Mouse (Mus musculus) telencephalon, adult 2 months (tissue): ENCODE results near the gene Sppl3.
A peak's percentile ranks its signal among the peaks of the same experiment; 100 is the strongest.

ENCODE experiments used
- DNase-seq: peaks from one replicate; pipeline ENCODE4 v3.0.0-alpha.2; 2011; ENCODE audit warnings: low read depth, low spot score

Gene Sppl3

DNA sequence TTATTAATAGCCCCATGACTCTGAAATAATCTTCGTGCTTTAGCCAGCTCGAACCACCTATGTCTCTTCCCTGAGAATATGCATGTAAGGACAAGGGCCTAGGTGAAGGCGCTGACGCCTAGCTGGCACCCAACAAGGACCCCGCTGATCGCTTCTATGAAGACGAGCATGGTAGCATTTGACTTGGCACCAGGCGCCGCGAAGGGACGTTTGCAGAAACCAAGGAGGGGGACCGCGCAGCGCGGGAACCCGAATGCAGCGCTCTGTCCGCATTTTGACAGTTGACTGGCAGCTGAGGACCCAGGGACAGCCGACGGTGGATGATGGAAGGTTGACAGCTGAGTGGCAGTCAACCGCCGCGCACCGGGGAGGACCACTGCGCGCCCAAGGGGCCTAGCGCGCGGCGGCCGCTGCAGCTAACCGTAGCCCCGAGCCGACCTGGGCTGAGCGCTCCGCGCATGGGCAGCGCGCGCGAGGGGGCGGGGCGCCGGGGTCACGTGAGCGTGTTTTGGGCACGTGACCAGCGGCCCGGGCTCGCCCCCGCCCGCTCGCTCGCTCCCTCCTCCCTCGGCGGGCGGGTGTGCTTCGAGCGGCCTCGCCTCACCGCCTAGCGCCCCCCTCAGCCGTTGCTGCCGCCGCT, at the start of gene Sppl3:
Sppl3 (plus strand) TSS at position 561 of the 640 bp plus-strand sequence.
- DNase-seq: peak; percentile 57

DNA sequence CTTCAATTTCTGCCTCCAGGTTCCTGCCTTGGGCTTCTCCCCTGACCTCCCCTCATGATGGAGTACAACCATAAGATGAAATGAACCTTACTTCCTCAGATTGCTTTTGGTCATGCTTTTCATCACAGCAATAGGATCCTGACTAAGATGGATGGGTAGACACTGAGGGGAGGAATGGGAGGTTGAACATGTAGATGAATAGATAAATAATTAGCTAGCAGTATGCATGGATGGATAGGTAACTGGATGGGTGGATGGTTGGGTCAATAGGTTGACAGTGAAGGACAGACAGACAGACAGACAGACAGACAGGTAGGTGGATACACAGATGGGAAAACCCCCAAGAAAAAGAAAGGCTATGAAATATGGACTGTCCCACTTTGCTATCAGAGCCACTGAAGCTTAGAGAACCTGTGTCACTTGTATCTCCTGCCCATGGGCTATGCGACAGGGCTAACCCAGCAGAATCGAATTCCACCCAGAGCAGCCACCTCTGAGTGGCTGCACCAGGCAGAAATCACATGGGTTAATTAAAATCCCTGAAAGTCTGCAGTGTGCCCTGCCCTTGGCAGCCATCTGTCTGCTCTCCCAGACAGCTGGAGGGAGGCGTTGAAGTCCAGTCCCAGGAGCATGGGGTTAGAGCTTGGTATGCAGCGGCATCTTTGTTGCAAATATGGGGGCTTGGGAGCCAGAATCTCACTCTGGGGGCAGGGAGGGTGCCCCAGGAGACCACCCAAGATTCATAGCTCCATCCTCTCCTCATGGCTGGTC, 49.2 kb upstream of the Sppl3 start:
- DNase-seq: no peak

DNA sequence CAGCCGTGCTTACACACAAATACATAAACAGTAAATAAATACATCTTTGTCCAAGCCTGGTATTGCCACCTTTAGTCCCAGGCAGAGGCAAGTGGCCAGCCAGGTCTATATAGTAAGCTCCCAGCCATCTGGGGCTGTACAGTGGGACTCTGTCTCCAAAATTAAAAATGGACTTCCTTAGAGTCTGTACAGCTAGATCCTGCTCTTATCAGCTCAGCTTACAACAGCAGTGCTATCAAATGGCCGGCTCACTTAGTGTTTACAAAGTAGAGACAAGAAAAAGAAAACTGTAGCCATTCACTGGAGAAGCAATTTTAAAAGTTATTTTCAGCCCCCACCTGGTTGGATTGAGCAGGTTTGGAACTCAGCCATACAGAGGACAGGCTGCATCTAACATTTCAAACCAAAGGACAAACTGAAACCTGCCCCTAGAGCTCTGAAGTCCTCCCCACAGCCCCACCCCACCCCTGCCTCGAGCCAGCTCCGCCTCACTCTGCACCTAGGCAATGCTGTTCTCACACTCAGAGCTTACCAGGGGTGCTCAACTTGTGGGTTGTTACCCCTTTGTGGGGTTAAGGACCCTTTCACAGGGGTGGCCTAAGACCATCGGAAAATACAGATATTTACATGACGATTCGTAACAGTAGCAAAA, 46.5 kb upstream of the Sppl3 start:
- DNase-seq: no peak

DNA sequence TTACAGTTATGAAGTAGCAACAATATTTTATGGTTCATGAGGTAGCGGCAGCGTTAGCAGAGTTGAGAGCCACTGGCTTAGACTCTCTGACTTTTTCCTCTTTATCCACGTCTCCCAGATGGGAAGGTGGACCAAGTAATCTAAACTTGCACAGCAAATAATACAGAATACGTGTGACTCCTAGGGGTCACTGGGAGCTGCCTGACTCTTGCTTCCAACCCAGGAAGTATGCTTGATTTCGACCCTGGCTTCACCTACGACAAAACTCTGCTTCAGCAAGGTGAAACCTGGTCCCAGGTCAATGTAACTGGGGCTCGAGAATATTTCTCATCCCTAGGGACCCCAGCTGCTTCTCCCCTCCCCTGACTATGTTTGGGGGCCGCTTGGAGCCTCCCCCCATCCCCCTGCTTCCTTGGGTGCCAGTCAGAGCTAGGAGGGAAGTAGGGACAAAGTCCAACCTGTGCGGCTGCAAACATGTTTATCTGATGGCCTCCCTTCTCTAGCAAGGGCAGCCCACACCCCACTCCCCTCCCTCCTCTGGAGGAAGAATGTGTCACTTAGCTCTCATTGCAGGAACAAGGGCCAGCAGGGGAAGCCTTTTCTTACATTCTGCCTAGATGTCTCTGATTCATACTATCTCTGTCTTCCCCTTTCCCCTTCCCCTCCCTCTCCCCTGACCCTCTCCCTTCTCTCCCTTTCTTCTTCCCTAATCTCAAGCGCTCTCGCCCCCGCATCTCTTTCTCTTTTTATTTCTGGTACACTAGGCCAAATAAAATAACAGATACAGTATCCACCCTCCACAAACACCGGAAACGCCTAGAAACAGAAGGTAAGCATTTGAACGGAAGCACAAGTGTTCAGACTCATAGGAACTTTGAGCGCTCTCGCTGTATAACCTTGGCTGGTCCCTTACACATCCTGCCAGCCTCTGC, 45.7 kb upstream of the Sppl3 start:
- DNase-seq: no peak

DNA sequence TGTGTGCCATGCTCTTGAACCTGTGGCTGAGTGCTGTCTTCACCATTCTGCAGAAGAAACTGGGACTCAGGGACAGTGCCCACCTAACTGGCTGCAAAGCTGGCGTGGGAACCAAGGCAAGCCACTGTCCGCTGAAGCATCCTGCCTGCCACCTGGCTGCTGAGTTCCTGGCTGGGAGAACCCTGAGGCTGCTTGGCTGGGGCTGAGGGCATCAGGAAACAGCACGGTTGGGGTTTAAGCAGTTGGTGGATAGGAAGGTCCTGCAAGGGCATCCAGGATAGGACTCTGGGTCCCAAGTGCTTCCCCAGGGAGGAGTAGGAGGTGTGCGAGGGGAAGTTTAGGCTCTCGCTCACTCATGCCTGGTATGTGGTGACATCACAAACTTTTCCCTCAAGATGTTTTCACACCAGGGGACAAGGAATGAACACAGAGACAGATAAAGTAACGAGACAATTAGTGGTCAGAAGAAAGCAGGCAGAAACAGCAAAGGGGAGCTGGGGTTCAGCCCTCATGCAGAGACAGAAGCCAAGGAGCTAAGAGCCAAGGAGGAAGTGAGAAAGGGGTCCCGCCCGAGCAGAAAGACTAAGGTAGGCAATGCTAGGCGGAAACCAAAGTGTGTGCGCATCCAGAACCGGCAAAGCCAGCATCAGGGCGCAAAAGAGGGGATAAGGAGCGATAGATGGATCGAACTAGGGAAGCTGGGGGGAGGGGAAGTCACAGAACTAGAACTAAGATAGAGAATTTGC, 43.2 kb upstream of the Sppl3 start:
- no peak for DNase-seq

DNA sequence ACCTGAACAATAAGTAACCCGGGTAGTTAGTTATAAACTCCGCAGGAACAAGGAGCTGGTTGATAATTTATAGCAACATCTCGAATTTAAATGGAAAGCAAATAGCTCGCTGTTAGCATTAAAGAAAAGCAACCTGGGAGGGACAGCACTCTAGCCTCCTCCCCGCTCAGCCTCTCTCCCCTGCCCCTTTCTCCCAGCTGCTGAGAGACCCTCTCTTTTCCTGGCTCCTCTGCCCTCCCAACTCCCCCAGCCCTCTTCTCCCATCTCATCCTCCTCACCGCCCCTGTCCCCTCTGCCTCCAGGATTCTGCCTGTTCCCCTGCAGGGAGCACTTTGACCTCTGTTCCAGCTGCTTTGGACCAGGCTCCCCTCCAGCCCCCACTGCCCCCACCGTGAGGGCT, 42.3 kb upstream of the Sppl3 start:
- no peak for DNase-seq

DNA sequence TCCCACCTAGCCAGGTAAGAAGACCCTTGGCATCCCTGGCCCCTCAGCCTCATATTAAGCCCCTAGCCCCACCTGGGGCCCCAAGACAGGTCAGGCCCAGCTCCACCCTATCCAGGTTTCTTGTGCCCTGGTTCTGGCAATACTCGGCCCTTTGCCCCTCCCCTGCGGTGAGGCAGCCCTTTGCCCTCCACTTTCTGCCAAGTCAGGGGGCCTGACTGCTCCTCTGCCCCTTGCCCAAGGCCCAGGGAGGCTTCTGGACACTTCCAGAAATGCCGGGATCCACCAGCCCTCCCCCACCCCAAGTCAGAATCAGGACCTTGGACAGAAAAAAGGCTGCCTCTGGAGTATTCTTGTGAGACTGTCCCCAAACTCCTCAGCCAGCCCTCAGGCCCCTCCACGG, 41.9 kb upstream of the Sppl3 start:
- no peak for DNase-seq

DNA sequence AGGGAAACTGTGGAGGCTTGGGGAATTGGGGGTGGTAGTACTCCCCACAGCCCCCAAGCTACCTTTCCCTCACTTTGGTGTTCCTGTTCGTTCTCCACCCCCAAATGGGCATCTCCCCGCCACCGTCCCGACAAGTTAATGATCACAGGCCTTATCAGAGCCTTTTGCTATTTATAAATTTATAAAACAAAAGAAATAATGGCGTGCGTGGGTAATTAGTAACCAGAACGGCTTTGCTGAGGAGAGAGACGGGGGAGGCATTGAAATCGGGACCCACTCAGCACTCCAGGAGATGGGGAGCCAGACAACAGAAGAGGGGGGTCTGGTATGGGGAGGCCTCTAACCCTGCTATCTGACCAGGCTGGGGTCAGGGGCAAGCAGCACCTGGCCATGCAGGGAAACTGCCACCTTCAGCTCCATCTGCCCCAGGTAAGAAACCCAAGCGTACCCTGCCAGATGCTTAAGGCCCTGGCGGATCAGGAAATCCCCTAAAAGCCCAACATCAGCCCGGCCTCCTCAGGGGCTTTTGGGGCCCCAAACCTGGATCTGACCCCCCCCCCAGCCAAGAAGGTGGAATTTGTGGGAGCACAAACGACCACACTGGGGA, 41.2 kb upstream of the Sppl3 start:
- no peak for DNase-seq

DNA sequence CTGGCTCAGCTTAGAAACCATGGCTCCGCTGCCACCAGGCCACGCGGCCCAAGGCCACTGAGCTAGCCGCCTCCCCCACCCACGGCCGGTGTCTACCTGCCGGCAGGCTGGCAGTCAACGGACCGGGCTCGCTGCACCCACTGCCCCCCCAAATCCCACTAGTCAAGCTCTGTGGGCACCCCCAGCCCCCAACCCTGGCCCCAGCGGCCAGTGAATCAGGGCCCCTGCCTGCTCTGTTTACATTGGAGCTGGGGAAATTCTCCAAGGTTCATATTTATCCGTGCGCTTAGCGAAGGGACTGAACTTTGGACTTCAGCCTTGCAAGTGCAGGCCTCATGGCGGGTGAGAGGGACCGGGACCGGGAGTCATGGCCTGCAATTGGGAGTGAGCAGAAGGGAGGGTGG, 40.1 kb upstream of the Sppl3 start, which contains the start of gene Hnf1a:
Hnf1a (minus strand) TSS at position 271 of the 404 bp plus-strand sequence.
- DNase-seq: no peak

DNA sequence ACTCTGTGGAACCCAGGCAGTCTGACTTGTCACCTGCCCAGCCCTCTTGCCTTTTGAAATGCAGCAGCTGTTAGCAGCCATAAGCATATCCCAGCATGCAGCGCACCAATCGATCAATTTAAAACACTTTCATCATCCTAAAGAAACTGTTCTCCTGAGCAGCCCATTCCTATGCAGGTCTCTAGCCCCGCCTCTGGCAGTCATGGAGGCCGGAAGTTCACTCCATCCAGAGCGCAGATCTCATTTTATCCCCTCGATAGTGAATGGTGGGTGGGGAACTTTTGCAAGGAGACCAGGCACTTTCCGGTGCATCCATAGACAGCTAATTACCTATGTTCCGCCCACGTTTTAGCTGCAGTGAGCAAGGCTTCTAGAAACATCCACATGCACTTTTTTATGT, 38.7 kb upstream of the Sppl3 start:
- no peak for DNase-seq

DNA sequence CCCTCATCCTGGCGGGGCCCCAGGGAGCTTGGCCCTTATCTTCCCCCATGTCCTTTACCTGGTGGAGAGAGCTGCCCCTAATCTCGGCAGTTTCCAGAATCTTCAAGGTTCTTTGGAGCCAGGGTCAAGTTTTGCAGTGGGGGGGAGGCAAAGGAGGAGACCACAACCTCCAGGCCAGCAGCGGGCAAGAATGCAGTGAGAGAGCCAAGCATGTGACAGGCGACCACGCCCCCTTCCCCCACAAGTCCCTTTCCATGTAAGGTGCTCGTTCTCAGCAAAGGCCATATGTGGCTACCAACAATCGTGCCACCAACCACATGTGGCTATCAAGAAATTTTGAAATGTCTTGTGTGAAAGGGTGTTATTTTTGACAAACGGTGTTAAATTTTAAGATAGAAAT, 37.8 kb upstream of the Sppl3 start:
- DNase-seq: no peak

DNA sequence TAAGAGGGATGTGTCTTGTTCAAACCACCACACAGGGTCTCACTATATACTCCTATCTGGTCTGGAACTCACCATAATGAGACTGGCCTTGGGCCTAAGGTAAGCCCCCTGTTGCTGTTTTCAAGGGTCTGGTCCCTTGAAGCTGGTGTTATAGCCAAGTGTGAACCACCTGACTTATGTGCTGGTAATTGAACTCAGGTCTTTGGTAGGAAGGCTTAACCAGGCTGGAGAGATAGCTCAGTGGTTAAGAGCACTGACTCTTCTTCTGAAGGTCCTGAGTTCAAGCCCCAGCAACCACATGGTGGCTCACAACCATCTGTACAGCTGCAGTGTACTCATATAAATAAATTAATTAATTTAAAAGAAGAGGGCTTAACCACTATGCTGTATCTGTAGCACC, 34.0 kb upstream of the Sppl3 start:
- no peak for DNase-seq

DNA sequence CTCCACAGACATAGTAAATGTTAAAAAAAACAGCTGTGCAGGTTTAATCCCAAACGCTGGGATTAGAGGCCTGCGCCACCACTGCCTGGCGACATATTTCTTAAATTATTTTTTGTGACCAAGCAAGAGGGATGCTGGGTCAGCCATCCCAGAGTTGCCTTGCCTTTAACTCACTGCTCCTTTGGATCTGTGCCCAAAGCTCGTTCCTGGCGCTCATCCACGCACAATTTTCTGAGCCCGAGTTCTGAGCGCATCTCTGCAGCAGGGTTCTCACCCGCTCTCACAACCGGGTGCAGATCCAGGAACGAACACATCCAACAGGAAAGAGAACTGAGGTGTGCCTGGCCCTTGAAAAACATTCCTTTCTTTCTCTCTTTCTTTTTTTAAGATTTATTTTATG, 32.5 kb upstream of the Sppl3 start:
- no peak for DNase-seq

DNA sequence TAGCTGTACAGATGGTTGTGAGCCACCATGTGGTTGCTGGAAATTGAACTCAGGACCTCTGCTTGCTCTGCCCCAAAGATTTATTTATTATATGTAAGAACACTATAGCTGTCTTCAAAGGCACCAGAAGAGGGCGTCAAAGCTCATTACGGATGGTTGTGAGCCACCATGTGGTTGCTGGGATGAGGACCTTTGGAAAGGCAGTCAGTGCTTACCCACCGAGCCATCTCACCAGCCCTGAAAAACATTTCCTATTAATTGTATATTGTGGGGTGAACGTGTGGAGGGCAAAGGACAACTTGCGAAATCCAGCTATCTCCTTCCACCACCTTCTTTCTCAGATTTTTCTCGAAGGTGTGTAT, 32.1 kb upstream of the Sppl3 start:
- peak; percentile 29 for DNase-seq

DNA sequence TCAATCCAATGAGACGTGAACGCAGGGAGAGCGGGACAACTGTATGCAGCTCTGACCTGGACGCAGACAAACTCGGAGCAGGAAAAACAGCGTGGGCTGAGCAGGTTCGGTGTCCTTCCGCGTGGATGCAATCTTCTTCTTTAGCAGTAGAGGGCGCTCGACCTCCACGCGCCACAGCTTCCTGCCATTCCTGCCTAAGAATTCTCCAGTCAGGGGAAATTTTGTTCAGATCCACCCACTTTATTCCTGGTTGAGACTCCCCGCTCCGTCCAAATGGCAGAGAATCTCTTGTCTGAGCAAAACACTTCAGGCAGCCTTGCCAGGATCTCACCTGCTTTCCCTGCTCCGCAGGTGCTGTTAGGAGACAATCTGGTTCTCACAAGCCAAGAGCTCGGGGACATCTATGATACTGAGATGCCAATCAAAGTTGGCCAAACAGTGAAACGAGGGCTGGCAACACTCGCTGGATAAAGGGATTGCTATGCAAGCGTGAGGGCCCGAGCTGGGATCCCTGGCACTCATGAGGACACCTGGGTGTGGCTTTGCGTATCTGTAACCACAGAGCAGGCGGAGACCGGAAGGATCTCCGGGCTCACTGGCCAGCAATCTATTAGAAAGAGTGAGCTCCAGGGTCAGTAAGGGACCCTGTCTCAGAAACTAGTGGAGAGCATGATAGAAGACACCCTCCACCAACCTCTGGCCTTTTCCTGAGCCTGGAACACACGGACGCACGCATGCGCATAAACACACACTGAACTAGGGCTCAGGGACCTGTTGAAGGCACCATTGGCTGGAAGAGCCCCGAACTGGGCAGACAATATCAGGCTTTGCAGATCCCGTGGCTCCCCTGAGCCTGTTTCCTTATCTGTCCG, 31.5 kb upstream of the Sppl3 start:
- DNase-seq: peak; percentile 45

DNA sequence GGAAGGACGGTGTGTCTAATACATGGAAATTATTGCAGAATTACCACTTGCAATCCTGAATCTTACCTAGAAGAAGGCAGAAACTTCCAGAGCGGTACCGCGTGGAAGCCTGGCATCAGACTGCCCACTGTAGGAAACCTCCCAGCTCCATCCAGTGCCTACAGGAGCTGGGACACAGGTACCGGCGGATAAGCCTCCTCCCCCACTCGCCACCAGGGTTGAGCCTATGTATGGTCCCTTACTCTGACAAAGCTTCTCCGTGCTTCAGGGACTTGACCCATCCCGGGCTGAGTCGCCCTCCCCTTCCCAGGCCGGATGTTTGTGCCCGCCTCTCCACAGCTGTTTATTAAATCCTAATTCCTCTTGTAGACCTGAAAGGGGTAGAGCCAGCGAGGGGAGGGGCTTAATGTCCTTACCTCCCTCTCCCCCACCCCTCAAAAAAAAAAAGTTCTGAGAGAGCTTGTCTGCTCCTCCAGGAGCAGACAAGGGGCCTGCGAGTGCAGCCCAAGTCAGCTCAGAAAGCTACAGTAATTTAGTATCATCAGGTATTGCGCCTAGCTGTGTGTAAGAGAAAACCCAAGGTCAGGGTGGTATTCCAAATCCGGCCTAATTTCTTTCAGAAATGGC, 30.7 kb upstream of the Sppl3 start:
- no peak for DNase-seq

DNA sequence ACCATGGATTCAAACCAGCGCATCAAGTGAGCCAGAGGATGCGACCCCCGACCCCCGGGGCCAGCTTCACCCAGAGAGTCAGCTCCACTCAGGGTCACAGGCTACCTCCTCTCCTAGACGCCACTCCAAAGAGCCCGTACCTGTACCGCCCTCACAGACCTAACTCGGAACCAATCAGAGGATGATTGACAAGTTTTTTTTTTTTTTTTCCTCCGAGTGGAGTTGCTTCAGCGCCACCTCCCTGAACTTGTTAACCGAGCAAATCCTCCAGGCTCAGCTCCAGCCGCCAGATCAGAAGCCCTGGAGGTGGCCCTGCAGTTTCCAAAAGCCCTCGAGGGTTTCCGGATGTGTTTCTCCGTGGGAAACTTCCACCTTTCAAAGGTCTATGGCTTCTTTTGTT, 28.9 kb upstream of the Sppl3 start:
- DNase-seq: no peak

DNA sequence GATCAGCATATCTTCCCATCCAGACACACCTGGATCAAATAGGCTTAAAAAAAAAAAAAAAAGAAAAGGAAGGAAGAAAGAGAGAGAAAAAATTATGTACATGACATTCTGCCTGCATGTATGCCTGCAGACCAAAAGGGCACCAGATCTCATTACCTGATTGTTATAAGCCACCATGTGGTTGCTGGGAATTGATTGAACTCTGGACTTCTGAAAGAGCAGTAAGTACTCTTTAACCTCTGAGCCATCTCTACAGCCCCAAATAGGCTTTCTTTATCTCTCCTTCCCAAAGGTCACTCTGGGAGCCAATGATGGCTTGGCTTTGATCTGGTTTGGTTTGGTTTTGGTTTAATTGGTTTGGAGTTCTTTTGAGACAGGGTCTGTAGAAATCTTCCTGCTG, 25.9 kb upstream of the Sppl3 start:
- no peak for DNase-seq

DNA sequence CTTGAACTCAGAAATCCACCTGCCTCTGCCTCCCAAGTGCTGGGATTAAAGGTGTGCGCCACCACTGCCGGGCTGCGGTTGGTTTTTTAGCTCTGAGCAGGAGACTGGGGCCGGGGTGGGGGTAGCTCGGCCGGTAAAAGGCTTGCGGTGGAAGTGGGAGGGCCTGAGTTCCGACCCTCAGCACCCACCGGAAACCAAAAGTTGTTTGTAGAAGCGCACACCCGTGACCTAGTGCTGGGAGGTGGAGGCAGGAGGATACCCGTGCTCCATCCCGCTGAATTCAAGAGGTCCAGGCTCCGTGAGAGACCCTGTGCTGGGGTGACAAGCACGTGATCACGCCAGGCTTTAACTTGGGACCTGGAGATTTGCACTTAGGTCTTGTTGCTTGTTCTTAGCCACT, 14.5 kb upstream of the Sppl3 start:
- no peak for DNase-seq
